Mouse (Mus musculus) MEL (cell line): ENCODE results near the gene 2310033P09Rik. TPM values are rescaled to one million over a fixed set of nuclear protein-coding genes. Genes with fewer than 3 reads are reported as not detected.

Source experiments
- DNase-seq: peaks from one replicate; pipeline ENCODE4 v3.0.0; 2011; ENCODE audit warnings: low read depth, low spot score
- H3K27ac ChIP-seq: 2 replicates; pipeline ENCODE4 v1.5.1; 2012; ENCODE audit warnings: low read depth, mild to moderate bottlenecking, control low read depth, low read length, moderate library complexity; ENCODE audit not compliant: control insufficient read depth
- H3K27me3 ChIP-seq, 2 experiments: fragments of 150-350 bp in 1 of 2; sonication (generic) in 1 of 2; 2 replicates each; pipeline ENCODE4 v1.6.1; 2012; ENCODE audit warnings: low read length in 2 of 2, mild to moderate bottlenecking in 2 of 2, improper control_type of control experiment in 1 of 2, moderate library complexity in 1 of 2; ENCODE audit not compliant: insufficient read depth in 2 of 2, control insufficient read depth in 1 of 2
- H3K36me3 ChIP-seq, 2 experiments: 2 replicates each; pipeline ENCODE4 v1.6.1; 2012 to 2014; ENCODE audit warnings: low read length in 2 of 2, improper control_type of control experiment in 1 of 2, inconsistent platforms in 1 of 2, mild to moderate bottlenecking in 1 of 2; ENCODE audit not compliant: insufficient read depth in 2 of 2, control insufficient read depth in 1 of 2
- H3K4me1 ChIP-seq, 2 experiments: fragments of 150-350 bp in 1 of 2; sonication (generic) in 1 of 2; 2 replicates each; pipeline ENCODE4 v1.6.1; 2012; ENCODE audit warnings: low read length in 2 of 2, improper control_type of control experiment in 1 of 2, mild to moderate bottlenecking in 1 of 2; ENCODE audit not compliant: insufficient read depth in 2 of 2, control insufficient read depth in 1 of 2
- H3K4me3 ChIP-seq, 2 experiments: fragments of 150-350 bp in 1 of 2; sonication (generic) in 1 of 2; 2 replicates each; pipeline ENCODE4 v1.5.1; 2012; ENCODE audit warnings: low read depth in 2 of 2, low read length in 2 of 2, mild to moderate bottlenecking in 2 of 2, moderate library complexity in 2 of 2, control low read depth in 1 of 2, improper control_type of control experiment in 1 of 2; ENCODE audit not compliant: control insufficient read depth in 1 of 2, insufficient read depth in 1 of 2
- H3K79me2 ChIP-seq: 2 replicates; pipeline ENCODE4 v1.6.1; 2012; ENCODE audit warnings: mild to moderate bottlenecking, low read length, moderate library complexity; ENCODE audit not compliant: control insufficient read depth, poor library complexity, insufficient read depth
- H3K9ac ChIP-seq: 2 replicates; pipeline ENCODE4 v1.6.1; 2012; ENCODE audit warnings: low read depth, mild to moderate bottlenecking, control low read depth, low read length, moderate library complexity; ENCODE audit not compliant: control insufficient read depth, poor library complexity, severe bottlenecking
- H3K9me3 ChIP-seq: fragments of 150-350 bp; sonication (generic); replicated peaks from 2 replicates; pipeline ENCODE4 v1.6.1; 2012; ENCODE audit warnings: mild to moderate bottlenecking, low read length, improper control_type of control experiment, moderate library complexity; ENCODE audit not compliant: insufficient read depth
- CHD1 ChIP-seq: IDR thresholded peaks from 2 replicates; pipeline ENCODE4 v1.6.1; 2012; ENCODE audit warnings: low read depth, mild to moderate bottlenecking, inconsistent platforms, low read length, improper control_type of control experiment
- CHD2 ChIP-seq: IDR thresholded peaks from 2 replicates; pipeline ENCODE4 v1.6.1; 2011; ENCODE audit warnings: low read length, improper control_type of control experiment
- CTCF ChIP-seq, 3 experiments: IDR thresholded peaks in 2 of 3; conservative IDR thresholded peaks in 1 of 3; 2 replicates each; pipeline ENCODE4 v1.5.1; 2011 to 2012; ENCODE audit warnings: low read length in 3 of 3, low read depth in 2 of 3, mild to moderate bottlenecking in 2 of 3, improper control_type of control experiment in 1 of 3, inconsistent platforms in 1 of 3, mixed read lengths in 1 of 3, moderate library complexity in 1 of 3; ENCODE audit not compliant: control insufficient read depth in 1 of 3, insufficient read depth in 1 of 3, poor library complexity in 1 of 3, severe bottlenecking in 1 of 3
- GATA1 ChIP-seq: IDR thresholded peaks from 2 replicates; pipeline ENCODE4 v1.6.1; 2011; ENCODE audit warnings: low read depth, low read length, improper control_type of control experiment
- JUND ChIP-seq: IDR thresholded peaks from 2 replicates; pipeline ENCODE4 v1.6.1; 2011; ENCODE audit warnings: low read depth, mild to moderate bottlenecking, improper control_type of control experiment, low read length
- KAT2A ChIP-seq: conservative IDR thresholded peaks from 2 replicates; pipeline ENCODE4 v1.6.1; 2012; ENCODE audit warnings: low read depth, low read length, improper control_type of control experiment, inconsistent platforms
- MEF2A ChIP-seq: IDR thresholded peaks from 2 replicates; pipeline ENCODE4 v1.6.1; 2014; ENCODE audit warnings: low read depth, mild to moderate bottlenecking, inconsistent platforms, low read length, improper control_type of control experiment; ENCODE audit not compliant: poor library complexity, insufficient replicate concordance, severe bottlenecking; ENCODE audit errors: extremely low read depth
- MXI1 ChIP-seq: IDR thresholded peaks from 2 replicates; pipeline ENCODE4 v1.6.1; 2011; ENCODE audit warnings: mild to moderate bottlenecking, low read depth, low read length, improper control_type of control experiment
- MYC ChIP-seq: IDR thresholded peaks from 2 replicates; pipeline ENCODE4 v1.6.1; 2011; ENCODE audit warnings: low read depth, mild to moderate bottlenecking, low read length, improper control_type of control experiment, moderate library complexity
- NELFE ChIP-seq: IDR thresholded peaks from 2 replicates; pipeline ENCODE4 v1.6.1; 2011; ENCODE audit warnings: low read depth, low read length, improper control_type of control experiment
- RAD21 ChIP-seq: IDR thresholded peaks from 2 replicates; pipeline ENCODE4 v1.6.1; 2011; ENCODE audit warnings: mild to moderate bottlenecking, low read depth, low read length, improper control_type of control experiment
- RCOR1 ChIP-seq: IDR thresholded peaks from 2 replicates; pipeline ENCODE4 v1.6.1; 2012; ENCODE audit warnings: low read depth, mild to moderate bottlenecking, inconsistent platforms, low read length, improper control_type of control experiment
- SIN3A ChIP-seq: IDR thresholded peaks from 2 replicates; pipeline ENCODE4 v1.6.1; 2012; ENCODE audit warnings: low read length, improper control_type of control experiment, inconsistent platforms
- SMC3 ChIP-seq: IDR thresholded peaks from 2 replicates; pipeline ENCODE4 v1.6.1; 2011; ENCODE audit warnings: low read depth, low read length, improper control_type of control experiment
- TCF12 ChIP-seq: IDR thresholded peaks from 2 replicates; pipeline ENCODE4 v1.6.1; 2014; ENCODE audit warnings: low read depth, mild to moderate bottlenecking, inconsistent platforms, low read length, improper control_type of control experiment, moderate library complexity
- UBTF ChIP-seq: IDR thresholded peaks from 2 replicates; pipeline ENCODE4 v1.6.1; 2012; ENCODE audit warnings: low read depth, mild to moderate bottlenecking, inconsistent platforms, low read length, improper control_type of control experiment, moderate library complexity, borderline replicate concordance; ENCODE audit not compliant: insufficient read depth
- USF1 ChIP-seq: IDR thresholded peaks from 2 replicates; pipeline ENCODE4 v1.6.1; 2014; ENCODE audit warnings: low read depth, mild to moderate bottlenecking, inconsistent platforms, low read length, improper control_type of control experiment, moderate library complexity
- USF2 ChIP-seq, 2 experiments: IDR thresholded peaks; 2 replicates each; pipeline ENCODE4 v1.6.1; 2011 to 2012; ENCODE audit warnings: improper control_type of control experiment in 2 of 2, low read length in 2 of 2, borderline replicate concordance in 1 of 2, inconsistent platforms in 1 of 2, low read depth in 1 of 2, mild to moderate bottlenecking in 1 of 2; ENCODE audit not compliant: insufficient read depth in 1 of 2
- ZMIZ1 ChIP-seq: IDR thresholded peaks from 2 replicates; pipeline ENCODE4 v1.6.1; 2012; ENCODE audit warnings: low read depth, mild to moderate bottlenecking, inconsistent platforms, low read length, improper control_type of control experiment, moderate library complexity
- ZNF384 ChIP-seq: IDR thresholded peaks from 2 replicates; pipeline ENCODE4 v1.6.1; 2012; ENCODE audit warnings: low read depth, mild to moderate bottlenecking, inconsistent platforms, low read length, improper control_type of control experiment
- polyA plus RNA-seq, 2 experiments: library from polyadenylated mRNA; stranded (reverse) in 1 of 2; unstranded in 1 of 2; fragments of >175 nt in 1 of 2; fragments of >200 nt in 1 of 2; gene quantifications; 2 replicates each; pipeline versions ENCODE4 v1.2.1 to v1.2.4; 2012; ENCODE audit warnings: low replicate concordance in 2 of 2, low read depth in 1 of 2; ENCODE audit not compliant: insufficient read length in 2 of 2, insufficient read depth in 1 of 2, missing spikeins in 1 of 2
- total RNA-seq: library from RNA; depleted of rRNA; stranded (reverse); fragments of 300-350 nt; gene quantifications from 2 replicates; pipeline ENCODE4 v1.2.3, GENCODE M21; 2012

2310033P09Rik gene
- total and polyA plus RNA-seq, 3 experiments, result 35.5 to 59.8 TPM; not detected in 1

DNA sequence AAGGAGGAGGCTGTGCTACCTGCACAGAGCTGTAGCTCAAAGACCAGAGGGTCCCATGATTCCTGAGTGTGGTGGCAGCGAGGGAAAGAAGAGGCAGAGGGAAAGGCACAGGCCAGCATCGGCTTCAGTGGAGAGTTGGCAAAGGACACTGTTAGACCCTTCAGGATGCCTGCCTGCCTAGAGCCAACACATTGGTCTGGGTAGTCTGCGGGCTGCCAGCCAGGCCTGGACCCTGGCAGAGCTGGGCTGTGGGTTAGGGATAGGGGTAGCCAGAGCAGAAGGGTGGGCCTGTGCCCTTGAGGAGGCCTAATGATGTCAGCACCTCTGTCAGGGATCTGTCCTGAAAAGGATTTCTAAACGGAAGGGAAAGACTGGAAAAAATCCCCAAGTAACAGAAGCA is 31.7 kb downstream of the 2310033P09Rik start:
- DNase-seq, result no peak

DNA sequence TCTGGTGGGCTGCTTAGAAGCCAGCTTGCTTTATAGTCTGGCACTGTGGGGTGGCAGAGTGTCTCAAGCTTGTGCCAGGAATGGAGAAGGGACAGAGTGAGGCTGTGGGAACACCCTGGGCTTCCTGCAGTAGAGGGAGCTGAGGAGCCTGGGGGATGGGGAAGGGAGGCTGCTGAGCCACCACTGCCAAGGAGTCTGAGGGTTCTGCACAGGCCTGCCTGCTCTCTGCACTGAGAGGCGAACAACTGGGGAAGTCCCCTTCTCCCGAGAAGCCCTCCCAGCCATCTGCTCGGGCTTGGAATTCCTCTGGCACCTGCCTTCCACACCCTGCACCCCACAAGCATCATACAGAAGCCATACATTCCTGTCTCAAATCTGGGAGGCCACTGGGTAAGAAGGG is 33.7 kb downstream of the 2310033P09Rik start:
- DNase-seq, result no peak
- Histone ChIP-seq H3K4me1 (no peaks in the 10 kb centered on the region), H3K9ac (no peak overlapping the region), H3K9me3 (no peaks in the 10 kb centered on the region), H3K36me3 (no peaks in the 10 kb centered on the region), H3K79me2 (no peaks in the 10 kb centered on the region), H3K27ac (no peak overlapping the region), H3K27me3 (peaks cover 21 to 33% of the 10 kb centered on the region in 2 experiments), H3K4me3 (no peak overlapping the region)
- TF ChIP-seq UBTF (no peak), RCOR1 (no peak), SMC3 (no peak), KAT2A (no peak), CHD1 (no peak), SIN3A (no peak), MEF2A (no peak), CTCF (IDR thresholded peaks at IDR 0.05 in 2 of 3, conservative IDR thresholded peaks at IDR 0.05 in 1 of 3; ENCODE audit: control insufficient read depth in 1 of 3, insufficient read depth in 1 of 3, low read depth in 2 of 3, low read length in 3 of 3, poor library complexity in 1 of 3, severe bottlenecking in 1 of 3) (no peak), RAD21 (no peak), JUND (no peak), USF2 (IDR thresholded peaks at IDR 0.05; ENCODE audit: borderline replicate concordance in 1 of 2, insufficient read depth in 1 of 2, low read depth in 1 of 2, low read length in 2 of 2) (no peak), USF1 (no peak), ZMIZ1 (no peak), MYC (no peak), MXI1 (no peak), GATA1 (no peak), ZNF384 (no peak), TCF12 (no peak), NELFE (no peak)

More for the DNA sequence above, 31.7 kb downstream of the 2310033P09Rik start:
- no peak overlapping the region for H3K27ac ChIP-seq
- H3K79me2 ChIP-seq, result no peaks in the 10 kb centered on the region
- H3K4me1 ChIP-seq, result no peaks in the 10 kb centered on the region
- H3K9ac ChIP-seq, result no peak overlapping the region
- H3K4me3 ChIP-seq, result no peak overlapping the region
- no peaks in the 10 kb centered on the region for H3K9me3 ChIP-seq
- H3K27me3 ChIP-seq, result peaks cover 18 to 23% of the 10 kb centered on the region in 2 experiments
- H3K36me3 ChIP-seq, result no peaks in the 10 kb centered on the region
- TF ChIP-seq CHD2, result no peak
- no peak for TF ChIP-seq JUND
